Mouse (Mus musculus): Measurements from ENCODE around the gene Tmem238.

GRCm38 (mm10) chr7:4739041-4739543 lies 50.4 kb downstream of the Tmem238 start:
- TF ChIP-seq CTCF (IDR thresholded peaks at IDR 0.05; ENCODE audit: insufficient read depth, low read length): no peak
- no peak for TF ChIP-seq POLR2A (IDR thresholded peaks at IDR 0.05; ENCODE audit: borderline replicate concordance, extremely low read depth, low read depth, low read length)

All from lung, adult 2 months (tissue).